Mouse (Mus musculus) forebrain, embryonic 13.5 days (tissue): ENCODE results near the gene Slc22a4. TPM values are rescaled to one million over a fixed set of nuclear protein-coding genes. Genes with fewer than 3 reads are reported as not detected.
"Not testable (repeated sequence)": the region's sequence is repeated elsewhere in the genome, so short reads cannot be mapped to it uniquely, and the experiment has no call there.

Experiments used
- ATAC-seq: fragments of 200-750 bp; cut with Nextera tagmentation; 2 replicates; pipeline ENCODE4 v1.8.0; 2017
- H3K27ac ChIP-seq: fragments of 300-500 bp; sonication (generic); 2 replicates; pipeline ENCODE4 v1.5.1; 2015; ENCODE audit warnings: inconsistent platforms, mild to moderate bottlenecking, moderate library complexity
- H3K27me3 ChIP-seq: fragments of 300-500 bp; sonication (generic); 2 replicates; pipeline ENCODE4 v1.6.1; 2015; ENCODE audit warnings: mild to moderate bottlenecking, inconsistent platforms
- H3K36me3 ChIP-seq: fragments of 300-500 bp; sonication (generic); 2 replicates; pipeline ENCODE4 v1.6.1; 2015; ENCODE audit warnings: mild to moderate bottlenecking, inconsistent platforms; ENCODE audit not compliant: poor library complexity, severe bottlenecking
- H3K4me1 ChIP-seq: fragments of 300-500 bp; sonication (generic); 2 replicates; pipeline ENCODE4 v1.6.1; 2015; ENCODE audit warnings: inconsistent platforms
- H3K4me2 ChIP-seq: fragments of 300-500 bp; sonication (generic); 2 replicates; pipeline ENCODE4 v1.6.1; 2015; ENCODE audit warnings: inconsistent platforms, mild to moderate bottlenecking, moderate library complexity
- H3K4me3 ChIP-seq: fragments of 300-500 bp; sonication (generic); 2 replicates; pipeline ENCODE4 v1.5.1; 2015; ENCODE audit warnings: mild to moderate bottlenecking, inconsistent platforms
- H3K9ac ChIP-seq: fragments of 300-500 bp; sonication (generic); 2 replicates; pipeline ENCODE4 v1.6.1; 2015; ENCODE audit warnings: mild to moderate bottlenecking, inconsistent platforms
- H3K9me3 ChIP-seq: fragments of 300-500 bp; sonication (generic); replicated peaks from 2 replicates; pipeline ENCODE4 v1.6.1; 2016; ENCODE audit warnings: inconsistent platforms
- WGBS: fragments of 180-500 bp; shearing (Covaris S2); methylation state at CpG from one replicate; pipeline ENCODE4 v1.1.7; 2015; 5-methylcytosine and 5-hydroxymethylcytosine counted together
- polyA plus RNA-seq: library from polyadenylated mRNA; unstranded; fragments of >200 nt; fragmentation: Nextera tagmentation; extraction: Ambion mirVana; gene quantifications from 2 replicates; pipeline ENCODE4 v1.2.1, GENCODE M21; 2015

Slc22a4 gene
- polyA plus RNA-seq, 1 experiment from 2014 or later: 0.21 TPM

GRCm38 (mm10) chr11:54054257-54054656 is 26.4 kb upstream of the Slc22a4 start:
- WGBS: 32% methylated on average over 6 of the region's 6 CpGs
- Histone ChIP-seq H3K27me3 (no peaks in the 10 kb centered on the region), H3K4me3 (no peak overlapping the region), H3K4me1 (peaks cover 22% of the 10 kb centered on the region), H3K9ac (no peak overlapping the region), H3K9me3 (no peaks in the 10 kb centered on the region), H3K27ac (no peak overlapping the region), H3K4me2 (no peak overlapping the region), H3K36me3 (no peaks in the 10 kb centered on the region)
- ATAC-seq: no peak

GRCm38 (mm10) chr11:54053090-54053489 is 25.2 kb upstream of the Slc22a4 start:
- Histone ChIP-seq H3K27ac (no peak overlapping the region), H3K4me2 (no peak overlapping the region), H3K9ac (no peak overlapping the region), H3K9me3 (no peaks in the 10 kb centered on the region), H3K27me3 (no peaks in the 10 kb centered on the region), H3K4me3 (no peak overlapping the region), H3K4me1 (peaks cover 11% of the 10 kb centered on the region), H3K36me3 (no peaks in the 10 kb centered on the region)
- no peak for ATAC-seq
- 91% methylated on average over 7 of the region's 7 CpGs for WGBS

- H3K36me3 ChIP-seq: no peaks in the 10 kb centered on the region
- no peak for ATAC-seq
- H3K4me2 ChIP-seq: no peak overlapping the region
- no peaks in the 10 kb centered on the region for H3K27me3 ChIP-seq
- H3K9me3 ChIP-seq: no peaks in the 10 kb centered on the region
- H3K4me3 ChIP-seq: no peak overlapping the region
- no peak overlapping the region for H3K27ac ChIP-seq
- peaks cover under 1% of the 10 kb centered on the region for H3K4me1 ChIP-seq
- no peak overlapping the region for H3K9ac ChIP-seq
- WGBS: 89% methylated on average over 5 of the region's 5 CpGs
Measured at GRCm38 (mm10) chr11:54052128-54052527, 24.2 kb upstream of the Slc22a4 start.

- Histone ChIP-seq H3K36me3 (no peaks in the 10 kb centered on the region), H3K4me1 (no peaks in the 10 kb centered on the region), H3K9me3 (no peaks in the 10 kb centered on the region), H3K4me2 (no peak overlapping the region), H3K27me3 (no peaks in the 10 kb centered on the region), H3K4me3 (no peak overlapping the region), H3K27ac (no peak overlapping the region), H3K9ac (no peak overlapping the region)
- 94% methylated on average over 7 of the region's 7 CpGs for WGBS
- ATAC-seq: no peak
Measured at GRCm38 (mm10) chr11:54051161-54051560, 23.3 kb upstream of the Slc22a4 start.

- no peaks in the 10 kb centered on the region for H3K36me3 ChIP-seq
- no peak overlapping the region for H3K27ac ChIP-seq
- H3K4me1 ChIP-seq: no peaks in the 10 kb centered on the region
- H3K27me3 ChIP-seq: no peaks in the 10 kb centered on the region
- H3K4me2 ChIP-seq: no peak overlapping the region
- ATAC-seq: no peak
- H3K4me3 ChIP-seq: no peak overlapping the region
- H3K9me3 ChIP-seq: no peaks in the 10 kb centered on the region
- WGBS: 82% methylated on average over 2 of the region's 2 CpGs
- H3K9ac ChIP-seq: no peak overlapping the region
Measured at GRCm38 (mm10) chr11:54050205-54050604, 22.3 kb upstream of the Slc22a4 start.

- WGBS: 91% methylated on average over 6 of the region's 6 CpGs
- H3K27me3 ChIP-seq: no peaks in the 10 kb centered on the region
- no peak overlapping the region for H3K9ac ChIP-seq
- H3K9me3 ChIP-seq: no peaks in the 10 kb centered on the region
- no peak overlapping the region for H3K4me2 ChIP-seq
- H3K4me3 ChIP-seq: no peak overlapping the region
- no peaks in the 10 kb centered on the region for H3K4me1 ChIP-seq
- no peak for ATAC-seq
- no peaks in the 10 kb centered on the region for H3K36me3 ChIP-seq
- no peak overlapping the region for H3K27ac ChIP-seq
Measured at GRCm38 (mm10) chr11:54040676-54041075, 12.8 kb upstream of the Slc22a4 start.

GRCm38 (mm10) chr11:54032872-54033271 is 5.0 kb upstream of the Slc22a4 start:
- H3K27ac ChIP-seq, H3K4me2 ChIP-seq, H3K4me1 ChIP-seq, H3K9ac ChIP-seq, ATAC-seq, H3K9me3 ChIP-seq, H3K4me3 ChIP-seq, H3K36me3 ChIP-seq: not testable (repeated sequence)
- WGBS: 98% methylated on average over 2 of the region's 3 CpGs
- peaks cover 12% of the 10 kb centered on the region for H3K27me3 ChIP-seq

GRCm38 (mm10) chr11:54028997-54029396 is 1.1 kb upstream of the Slc22a4 start:
- Histone ChIP-seq H3K9me3 (no peaks in the 10 kb centered on the region), H3K4me1 (peaks cover 14% of the 10 kb centered on the region), H3K27ac (no peak overlapping the region), H3K36me3 (no peaks in the 10 kb centered on the region), H3K4me2 (peak overlapping the region; percentile 94), H3K27me3 (peaks cover 38% of the 10 kb centered on the region), H3K4me3 (no peak overlapping the region), H3K9ac (no peak overlapping the region)
- no peak for ATAC-seq
- WGBS: 83% methylated on average over 4 of the region's 4 CpGs

- H3K27me3 ChIP-seq: peaks cover 38% of the 10 kb centered on the region
Measured at GRCm38 (mm10) chr11:54027131-54028043, 503 bp downstream of the Slc22a4 start.

GRCm38 (mm10) chr11:54026491-54027041 is 1.3 kb downstream of the Slc22a4 start:
- Histone ChIP-seq H3K4me2 (peak overlapping the region; percentile 94; the same call in 1 of the 2 replicates), H3K27ac (no peak overlapping the region), H3K27me3 (peaks cover 38% of the 10 kb centered on the region), H3K4me1 (peaks cover 14% of the 10 kb centered on the region), H3K9me3 (no peaks in the 10 kb centered on the region), H3K9ac (no peak overlapping the region), H3K4me3 (no peak overlapping the region), H3K36me3 (no peaks in the 10 kb centered on the region)
- 87% methylated on average over 1 of the region's 1 CpGs for WGBS
- ATAC-seq: no peak

More at GRCm38 (mm10) chr11:54027131-54028043, 503 bp downstream of the Slc22a4 start:
- 14% methylated on average over 31 of the region's 31 CpGs for whole genome bisulfite sequencing
- Histone ChIP-seq H3K9me3 (no peaks in the 10 kb centered on the region), H3K36me3 (no peaks in the 10 kb centered on the region), H3K4me1 (peaks cover 14% of the 10 kb centered on the region), H3K27ac (no peak overlapping the region), H3K4me3 (peak overlapping the region; percentile 57), H3K4me2 (peak overlapping the region; percentile 94), H3K9ac (peak overlapping the region; percentile 73)
- no peak for ATAC-seq

GRCm38 (mm10) chr11:54021396-54022093 is 6.3 kb downstream of the Slc22a4 start:
- no peak for ATAC-seq
- no peaks in the 10 kb centered on the region for H3K9me3 ChIP-seq
- no peak overlapping the region for H3K27ac ChIP-seq
- no peak overlapping the region for H3K9ac ChIP-seq
- H3K27me3 ChIP-seq: peaks cover 14% of the 10 kb centered on the region
- H3K4me2 ChIP-seq: no peak overlapping the region
- no peak overlapping the region for H3K4me3 ChIP-seq
- no peaks in the 10 kb centered on the region for H3K36me3 ChIP-seq
- H3K4me1 ChIP-seq: no peaks in the 10 kb centered on the region
- WGBS: 82% methylated on average over 5 of the region's 5 CpGs
